Mouse (Mus musculus) ES-E14 (cell line): Measurements from ENCODE around the gene Sipa1.

Experiments
- CHD2 ChIP-seq: IDR thresholded peaks from 2 replicates; pipeline ENCODE4 v1.6.1; 2014; ENCODE audit warnings: mild to moderate bottlenecking, low read depth, low read length, inconsistent platforms
- HCFC1 ChIP-seq: IDR thresholded peaks from 2 replicates; pipeline ENCODE4 v1.6.1; 2012; ENCODE audit warnings: low read length, inconsistent platforms, borderline replicate concordance; ENCODE audit not compliant: insufficient read depth
- MAFK ChIP-seq: IDR thresholded peaks from 2 replicates; pipeline ENCODE4 v1.6.1; 2014; ENCODE audit warnings: mild to moderate bottlenecking, low read depth, low read length, inconsistent platforms; ENCODE audit not compliant: insufficient read depth
- ZC3H11A ChIP-seq: IDR thresholded peaks from 2 replicates; pipeline ENCODE4 v1.6.1; 2012; ENCODE audit warnings: low read depth, mild to moderate bottlenecking, inconsistent platforms, low read length, borderline replicate concordance
- ZNF384 ChIP-seq: IDR thresholded peaks from 2 replicates; pipeline ENCODE4 v1.6.1; 2012; ENCODE audit warnings: low read depth, low read length, inconsistent platforms

DNA sequence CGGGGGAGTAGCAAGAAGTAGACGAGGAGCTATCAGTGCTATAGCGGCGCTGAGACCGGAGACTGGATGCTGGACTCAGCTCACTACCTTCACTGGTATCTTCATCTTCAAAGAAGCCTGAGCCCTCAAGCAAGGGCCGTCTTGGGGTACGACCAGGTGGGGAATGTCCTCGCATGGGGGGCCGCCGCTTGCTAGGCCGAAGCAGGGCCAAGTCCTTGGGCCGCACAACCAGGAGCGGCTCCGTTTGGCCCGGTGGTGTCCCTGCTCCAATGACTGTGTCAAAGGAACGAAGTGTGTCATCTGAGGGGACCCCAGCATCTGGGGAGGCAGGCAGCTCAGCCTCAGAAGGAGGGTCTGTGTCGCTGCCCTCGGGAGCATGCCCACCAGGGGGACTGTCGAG is 21.9 kb upstream of the Sipa1 start:
- TF ChIP-seq CHD2 (no peak), ZC3H11A (no peak), ZNF384 (no peak), MAFK (no peak), HCFC1 (no peak)
